Mouse (Mus musculus) myocyte (in vitro differentiated cells): ENCODE measurements around the gene Gm15319. TPM values are rescaled to one million over a fixed set of nuclear protein-coding genes. Genes with fewer than 3 reads are reported as not detected.
A peak's percentile ranks its signal among the peaks of the same experiment; 100 is the strongest.
"Not testable (repeated sequence)": the region's sequence is repeated elsewhere in the genome, so short reads cannot be mapped to it uniquely, and the experiment has no call there.

Experiments used
- H3K27me3 ChIP-seq: one replicate; pipeline ENCODE4 v1.6.1; 2011; ENCODE audit not compliant: control insufficient read depth, insufficient read depth, insufficient read length
- H3K36me3 ChIP-seq: one replicate; pipeline ENCODE4 v1.6.1; 2011; ENCODE audit not compliant: control insufficient read depth, insufficient read depth
- H3K4me2 ChIP-seq: one replicate; pipeline ENCODE4 v1.6.1; 2011; ENCODE audit warnings: low read depth, control low read depth
- H3K4me3 ChIP-seq: one replicate; pipeline ENCODE4 v1.5.1; 2011; ENCODE audit warnings: mild to moderate bottlenecking, control low read depth, moderate library complexity
- H3K79me2 ChIP-seq: one replicate; pipeline ENCODE4 v1.6.1; 2011; ENCODE audit not compliant: control insufficient read depth, insufficient read depth
- H3ac ChIP-seq: one replicate; pipeline ENCODE4 v1.6.1; 2011; ENCODE audit not compliant: control insufficient read depth, insufficient read length
- polyA plus RNA-seq: library from polyadenylated mRNA; unstranded; fragments of >200 nt; fragmentation: generic; extraction: Trizol; gene quantifications from one replicate; pipeline ENCODE4 v1.2.1, GENCODE M21; 2012; ENCODE audit warnings: missing spikeins

Gm15319 gene
- polyA plus RNA-seq, 1 experiment, result not detected

- H3K4me2 ChIP-seq, H3K79me2 ChIP-seq, H3K4me3 ChIP-seq, H3K36me3 ChIP-seq, H3ac ChIP-seq, H3K27me3 ChIP-seq: not testable (repeated sequence)
Observed at GRCm38 (mm10) chr8:20379650-20380436, 16.8 kb upstream of the Gm15319 start.

GRCm38 (mm10) chr8:20378786-20379649 lies 16.0 kb upstream of the Gm15319 start:
- H3ac ChIP-seq, result not testable (repeated sequence)

GRCm38 (mm10) chr8:20378353-20378752 lies 15.3 kb upstream of the Gm15319 start:
- not testable (repeated sequence) for H3ac ChIP-seq, H3K36me3 ChIP-seq

More at GRCm38 (mm10) chr8:20378786-20379649, 16.0 kb upstream of the Gm15319 start:
- not testable (repeated sequence) for H3K36me3 ChIP-seq, H3K4me3 ChIP-seq, H3K79me2 ChIP-seq, H3K27me3 ChIP-seq, H3K4me2 ChIP-seq

GRCm38 (mm10) chr8:20375698-20376097 lies 12.7 kb upstream of the Gm15319 start:
- not testable (repeated sequence) for H3K36me3 ChIP-seq, H3K4me2 ChIP-seq, H3K4me3 ChIP-seq

More at GRCm38 (mm10) chr8:20378353-20378752, 15.3 kb upstream of the Gm15319 start:
- H3K4me3 ChIP-seq, H3K27me3 ChIP-seq, H3K4me2 ChIP-seq, H3K79me2 ChIP-seq: not testable (repeated sequence)

GRCm38 (mm10) chr8:20356386-20356785 lies 6.6 kb downstream of the Gm15319 start:
- not testable (repeated sequence) for H3K27me3 ChIP-seq, H3K4me2 ChIP-seq, H3ac ChIP-seq, H3K36me3 ChIP-seq, H3K79me2 ChIP-seq, H3K4me3 ChIP-seq

More at GRCm38 (mm10) chr8:20375698-20376097, 12.7 kb upstream of the Gm15319 start:
- not testable (repeated sequence) for H3ac ChIP-seq, H3K79me2 ChIP-seq, H3K27me3 ChIP-seq

- H3K4me2 ChIP-seq, H3K36me3 ChIP-seq, H3K4me3 ChIP-seq, H3K79me2 ChIP-seq, H3K27me3 ChIP-seq, H3ac ChIP-seq: not testable (repeated sequence)
Observed at GRCm38 (mm10) chr8:20353579-20353978, 9.4 kb downstream of the Gm15319 start.

- H3K27me3 ChIP-seq, H3K4me2 ChIP-seq, H3K4me3 ChIP-seq, H3K36me3 ChIP-seq, H3ac ChIP-seq, H3K79me2 ChIP-seq: not testable (repeated sequence)
Observed at GRCm38 (mm10) chr8:20302759-20303158, 60.3 kb downstream of the Gm15319 start.

GRCm38 (mm10) chr8:20300042-20300441 lies 63.0 kb downstream of the Gm15319 start:
- H3K4me3 ChIP-seq, H3K79me2 ChIP-seq, H3K36me3 ChIP-seq, H3K4me2 ChIP-seq, H3ac ChIP-seq, H3K27me3 ChIP-seq: not testable (repeated sequence)

GRCm38 (mm10) chr8:20297939-20298505 lies 65.0 kb downstream of the Gm15319 start:
- not testable (repeated sequence) for H3ac ChIP-seq, H3K36me3 ChIP-seq, H3K27me3 ChIP-seq, H3K4me3 ChIP-seq, H3K79me2 ChIP-seq
- peak overlapping the region; percentile 2 for H3K4me2 ChIP-seq
